Mouse (Mus musculus) right cerebral cortex, postnatal 14 days (tissue): ENCODE results near the gene Gm5089.
"Not testable (repeated sequence)": the region's sequence is repeated elsewhere in the genome, so short reads cannot be mapped to it uniquely, and the experiment has no call there.

ENCODE experiments used
- DNase-seq: peaks from one replicate; pipeline ENCODE4 v3.0.0; 2022

The Gm5089 gene

DNA sequence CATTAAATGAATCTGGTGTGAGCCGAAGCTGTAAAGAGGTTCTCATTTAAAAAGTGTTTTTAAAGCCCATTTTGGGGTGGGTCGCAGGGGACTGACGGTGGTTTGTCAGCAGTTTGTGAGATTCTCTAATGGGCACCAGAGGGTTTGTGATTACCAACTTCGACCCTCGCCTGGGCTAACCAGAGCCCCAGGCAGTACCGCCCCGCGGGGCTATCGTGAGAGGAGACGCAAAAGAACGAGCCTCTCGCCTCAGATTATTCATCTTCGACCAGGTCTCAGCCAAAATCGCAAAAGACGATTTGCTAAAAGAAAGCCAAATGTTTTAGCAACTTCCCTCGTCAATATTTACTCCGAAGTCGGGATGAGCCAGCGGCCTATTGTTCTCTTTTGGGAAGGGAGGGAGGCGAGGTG lies 26.4 kb upstream of the Gm5089 start:
- DNase-seq = no peak

DNA sequence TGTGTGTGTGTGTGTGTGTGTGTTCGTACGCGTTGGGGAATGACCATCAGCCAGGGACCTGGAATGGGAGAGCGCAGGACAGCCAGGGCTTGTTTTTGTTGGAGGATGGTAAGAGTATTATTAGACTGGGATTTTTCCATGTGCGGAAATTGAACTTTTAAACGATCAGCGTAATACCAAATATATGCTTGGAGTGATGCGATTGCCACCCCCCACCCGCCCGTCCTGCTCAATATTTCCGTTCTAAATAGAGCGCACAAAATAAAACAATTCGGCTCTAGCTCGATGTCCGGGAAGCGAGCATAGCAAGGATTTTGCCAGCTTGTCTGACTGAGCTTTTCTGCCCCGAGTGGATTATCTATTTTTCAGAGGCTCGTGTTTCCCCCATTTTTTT lies 25.9 kb upstream of the Gm5089 start:
- no peak for DNase-seq

GRCm38 (mm10) chr14:122476041-122476821 lies 25.3 kb upstream of the Gm5089 start:
- no peak for DNase-seq

DNA sequence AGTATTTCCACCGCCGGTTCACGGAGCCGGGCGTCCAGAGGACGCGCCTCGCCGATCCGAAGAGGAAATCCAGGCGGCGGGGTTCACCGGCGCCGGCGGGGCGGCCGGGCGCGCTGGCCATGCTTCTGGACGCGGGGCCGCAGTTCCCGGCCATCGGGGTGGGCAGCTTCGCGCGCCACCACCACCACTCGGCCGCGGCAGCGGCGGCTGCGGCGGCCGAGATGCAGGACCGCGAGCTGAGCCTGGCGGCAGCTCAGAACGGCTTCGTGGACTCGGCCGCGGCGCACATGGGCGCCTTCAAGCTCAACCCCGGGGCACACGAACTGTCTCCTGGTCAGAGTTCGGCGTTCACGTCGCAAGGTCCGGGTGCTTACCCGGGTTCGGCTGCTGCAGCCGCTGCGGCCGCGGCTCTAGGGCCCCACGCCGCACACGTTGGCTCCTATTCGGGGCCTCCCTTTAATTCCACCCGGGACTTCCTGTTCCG lies 24.7 kb upstream of the Gm5089 start:
- DNase-seq = no peak

GRCm38 (mm10) chr14:122474891-122475556 lies 24.1 kb upstream of the Gm5089 start, which contains the start of gene Zic2:
TSS of gene Zic2 (plus strand) at chr14:122475435.
- DNase-seq = peak; percentile 48

DNA sequence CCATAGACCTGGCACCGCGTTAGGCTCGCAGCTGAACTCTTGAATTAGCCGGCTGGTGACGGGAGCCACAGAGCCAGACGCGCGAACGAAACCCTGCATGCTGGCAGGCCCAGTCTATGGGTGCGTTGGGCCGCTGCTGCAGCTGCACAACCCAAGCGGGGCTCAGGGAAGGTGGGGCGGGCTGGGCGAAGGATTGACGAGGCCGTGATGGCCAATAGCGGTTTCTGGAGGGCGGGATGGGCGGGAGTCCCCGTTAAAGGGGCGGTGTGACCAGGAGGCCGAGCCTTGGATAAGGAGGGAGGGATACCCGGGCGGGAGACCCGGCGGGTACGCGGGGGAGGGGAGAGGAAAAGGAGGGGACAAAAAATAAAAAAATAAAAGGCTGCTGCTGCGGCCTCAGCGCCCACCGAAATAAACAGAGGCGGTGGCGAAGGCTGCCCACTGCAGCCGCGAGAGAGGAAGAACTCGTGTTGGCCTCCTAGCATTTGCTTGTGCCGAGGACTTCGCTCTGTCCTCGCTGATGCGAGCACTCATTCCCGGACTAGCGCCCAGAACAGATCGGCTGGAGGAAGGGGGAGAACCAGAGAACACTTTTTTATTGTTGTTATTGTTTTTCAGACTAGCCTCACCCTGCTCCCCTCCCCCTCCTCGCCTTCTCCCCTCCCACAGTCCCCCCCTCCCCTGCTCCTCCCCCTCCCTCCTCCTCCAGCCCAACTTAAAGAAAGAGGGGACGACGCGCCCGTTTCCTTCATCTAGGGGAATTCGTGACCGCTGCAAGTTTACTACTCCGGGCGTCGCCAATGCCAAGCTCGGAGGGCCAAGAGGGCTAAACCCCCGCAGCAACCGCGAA lies 23.4 kb upstream of the Gm5089 start:
- peak; percentile 37 for DNase-seq

DNA sequence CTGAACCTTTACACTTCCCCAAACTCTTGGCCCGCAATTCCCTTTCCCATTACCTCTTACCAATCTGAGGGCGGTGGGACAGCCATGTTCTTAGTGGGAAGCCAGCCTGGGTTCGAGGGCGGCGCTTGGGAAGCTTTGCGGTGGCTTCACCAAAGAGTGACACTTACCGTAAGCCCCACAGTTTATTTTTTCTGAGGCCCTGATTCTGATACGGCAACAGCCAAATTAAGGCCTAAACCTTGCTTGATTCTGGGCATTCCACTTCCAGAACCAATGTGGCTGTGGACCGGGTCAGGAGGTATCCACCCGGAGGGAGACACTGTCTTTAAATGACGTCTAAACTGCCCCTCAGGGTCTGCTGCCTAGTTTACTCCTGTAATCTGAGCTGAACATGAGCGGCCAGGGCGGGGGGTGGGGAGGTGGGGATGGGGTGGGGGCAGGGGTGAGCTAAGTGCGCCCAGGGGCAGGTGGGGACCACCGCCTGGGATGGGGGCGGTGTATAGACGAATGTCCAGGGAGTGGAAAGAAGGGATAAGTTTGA lies 22.4 kb upstream of the Gm5089 start:
- DNase-seq = no peak

- no peak for DNase-seq
These were observed 21.7 kb upstream of the Gm5089 start for GRCm38 (mm10) chr14:122472647-122473046.

DNA sequence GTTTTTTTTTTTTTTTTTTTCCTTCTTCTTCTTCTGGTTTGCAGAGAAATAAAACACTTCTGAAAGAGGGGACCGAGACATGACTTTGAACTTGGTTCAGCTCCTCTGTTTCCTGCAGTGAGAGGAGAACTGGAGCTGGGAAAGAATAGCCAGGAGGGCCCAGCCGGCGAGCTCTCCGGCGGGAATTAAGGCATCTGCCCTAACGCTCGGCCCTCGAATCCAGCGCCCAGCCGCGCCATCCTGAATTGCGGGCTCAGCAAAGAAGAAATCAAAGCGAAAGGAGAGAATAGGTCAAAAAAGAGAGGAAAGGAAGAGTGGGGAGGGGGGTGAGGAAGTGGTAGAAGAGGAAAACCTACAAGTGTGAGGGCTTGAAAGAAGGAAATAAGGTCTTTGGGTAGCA lies 21.2 kb upstream of the Gm5089 start:
- no peak for DNase-seq

- no peak for DNase-seq
These were observed 20.7 kb upstream of the Gm5089 start for GRCm38 (mm10) chr14:122471449-122472085.

DNA sequence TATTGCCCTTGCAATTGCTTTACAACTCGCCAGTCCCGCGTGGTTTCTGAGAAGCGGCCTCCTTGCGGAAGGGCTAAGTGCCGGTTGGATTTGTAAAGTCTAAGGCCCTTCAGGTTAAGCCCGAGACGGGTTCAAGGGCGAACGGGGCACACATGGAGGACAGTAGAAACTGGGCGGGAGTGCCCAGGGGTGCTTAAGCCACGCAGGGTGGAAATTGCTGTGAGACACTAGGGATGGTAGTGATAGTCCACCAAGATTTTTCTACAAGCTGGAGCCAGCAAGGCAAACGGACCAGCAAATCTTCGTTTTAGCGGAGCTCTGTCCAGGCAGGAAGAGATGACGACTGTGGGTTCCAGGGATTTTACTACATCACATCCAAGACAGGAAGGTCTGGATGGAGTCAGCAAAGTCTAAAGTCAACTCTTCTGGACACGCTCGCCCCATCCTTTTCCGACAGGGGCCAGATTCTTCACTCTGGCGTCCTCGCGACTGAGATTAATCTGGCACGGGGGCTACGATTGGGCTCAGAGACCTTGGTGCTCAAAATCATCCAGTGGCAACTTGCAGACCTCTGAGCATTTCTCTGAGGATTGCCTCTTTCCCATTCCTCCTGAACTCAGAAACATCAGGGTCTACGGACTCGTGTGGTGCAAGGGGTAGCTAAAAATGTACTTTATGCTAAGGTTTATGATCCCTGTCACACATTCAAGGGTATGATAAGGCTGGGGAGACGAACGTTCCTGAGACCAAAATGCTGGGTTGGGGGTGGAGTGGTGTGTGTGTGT lies 18.2 kb upstream of the Gm5089 start:
- no peak for DNase-seq

GRCm38 (mm10) chr14:122467926-122468841 lies 17.3 kb upstream of the Gm5089 start:
- no peak for DNase-seq

GRCm38 (mm10) chr14:122466756-122467362 lies 15.9 kb upstream of the Gm5089 start:
- no peak for DNase-seq

- DNase-seq = no peak
These were observed 15.1 kb upstream of the Gm5089 start for GRCm38 (mm10) chr14:122465931-122466490.

DNA sequence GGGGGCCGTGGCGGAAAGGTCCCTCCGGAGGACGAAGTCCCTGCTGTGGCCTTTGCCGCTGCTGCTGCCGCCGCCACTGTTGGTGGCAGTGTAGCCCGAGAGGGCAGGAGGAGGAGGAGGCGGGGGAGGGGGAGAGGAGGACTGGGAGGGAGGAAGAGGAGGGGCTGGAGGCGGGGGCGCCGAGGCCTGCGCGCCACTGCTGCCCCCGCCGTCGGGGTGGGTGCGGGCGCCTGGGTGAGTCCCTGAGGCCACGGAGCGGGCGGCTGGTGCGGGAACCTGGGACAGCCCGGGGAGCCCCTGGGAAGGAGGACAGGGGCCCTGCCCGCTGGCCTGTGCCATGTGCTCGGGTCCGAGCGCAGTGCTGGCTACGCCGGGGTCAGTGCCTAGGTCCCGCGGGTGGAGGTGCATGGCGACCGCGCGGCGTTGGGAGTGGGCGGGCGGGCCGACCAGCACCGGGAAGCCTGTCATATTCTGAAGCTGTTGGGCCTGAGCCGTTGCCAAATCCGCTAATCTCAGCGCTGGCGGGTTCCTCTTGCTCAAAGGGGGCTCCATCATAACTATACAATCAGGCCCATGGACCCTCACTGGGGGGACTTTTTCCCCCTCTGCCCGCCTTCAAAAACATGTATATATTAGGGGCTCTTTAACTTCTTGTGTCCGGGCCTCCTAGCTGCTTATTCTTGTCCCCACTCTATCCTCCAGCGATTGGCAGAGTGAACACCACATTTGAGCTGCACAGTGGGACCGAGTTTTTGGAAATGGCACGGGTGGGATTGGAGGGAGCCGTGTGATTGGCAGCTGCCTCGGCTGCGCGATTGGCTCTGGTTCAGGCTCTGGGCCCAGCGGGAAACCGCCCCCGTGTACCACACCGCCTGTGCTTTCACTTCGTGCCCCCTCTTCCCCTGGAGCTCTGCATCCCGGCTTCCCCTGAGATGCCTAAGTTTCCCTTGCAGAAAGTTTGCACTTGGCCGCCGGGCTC lies 14.1 kb upstream of the Gm5089 start, which contains the start of gene Zic5:
Gene Zic5, minus strand, starts transcription at position 915 of the 979 bp plus-strand sequence.
- DNase-seq = peak; percentile 36

GRCm38 (mm10) chr14:122464351-122464762 lies 13.4 kb upstream of the Gm5089 start:
- DNase-seq = no peak

DNA sequence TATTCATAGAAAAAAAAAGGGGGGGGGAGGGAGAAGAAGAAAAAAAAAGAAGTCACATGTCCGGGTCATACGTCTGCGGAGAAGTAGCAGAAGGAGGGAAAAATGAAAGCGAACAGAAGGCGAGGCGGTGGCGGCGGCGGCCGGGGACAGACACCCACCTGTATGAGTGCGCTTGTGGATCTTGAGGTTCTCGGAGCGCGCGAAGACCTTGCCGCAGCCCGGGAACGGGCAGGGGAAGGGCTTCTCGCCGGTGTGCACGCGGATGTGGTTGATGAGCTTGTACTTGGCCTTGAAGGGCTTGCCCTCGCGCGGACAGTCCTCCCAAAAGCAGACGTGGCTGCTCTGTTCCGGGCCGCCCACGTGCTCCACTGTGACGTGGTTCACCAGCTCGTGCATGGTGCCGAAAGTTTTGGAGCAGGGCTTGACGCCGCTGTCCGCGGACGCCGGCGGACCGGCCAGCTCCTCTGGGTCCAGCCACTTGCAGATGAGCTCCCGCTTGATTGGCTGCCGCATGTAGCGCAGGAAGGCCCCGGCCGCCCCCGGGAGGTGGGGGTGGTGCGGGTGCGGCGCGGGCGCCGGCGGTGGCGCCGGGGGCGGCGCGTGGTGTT lies 12.9 kb upstream of the Gm5089 start:
- DNase-seq = not testable (repeated sequence)
